In the genomic region with DNA sequence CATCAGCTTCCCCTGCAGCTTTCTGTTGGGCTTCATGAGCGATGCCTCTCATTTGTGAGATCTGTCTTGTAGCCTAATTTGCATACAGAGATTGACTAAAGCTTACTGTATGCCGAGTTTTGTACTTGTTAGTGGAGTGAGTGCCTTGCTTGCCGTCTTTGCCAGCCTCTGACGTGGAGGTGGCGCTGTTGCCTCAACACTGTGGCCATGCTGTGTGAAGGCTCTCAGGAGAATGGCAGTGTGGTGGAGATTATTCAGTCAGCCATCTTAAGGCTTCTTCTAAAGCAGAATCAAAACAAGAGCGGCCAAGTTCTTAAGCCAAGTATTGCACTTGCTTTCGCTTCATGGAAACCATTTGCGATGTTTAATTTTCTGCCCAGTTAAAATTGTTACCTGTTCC, we compare ENCODE assay signal across 8 mouse cellular contexts. TPM values are rescaled to one million over a fixed set of nuclear protein-coding genes. Genes with fewer than 3 reads are reported as not detected.
DNase-seq lines count a peak whose midpoint lies in the region; TF ChIP-seq lines count a peak whose summit lies in the region.

No protein-coding gene starts in this region.

- dilution Hi-C loops in CH12.LX (cut with MboI; ENCODE audit: extremely low pct_ligation_motif_present, extremely low pct_unique_long_range_greater_than_20kb, low sequenced_read_pairs), result no loop called here

- no peaks in the 10 kb centered on the region for H3K36me3 ChIP-seq in CH12.LX (replicated peaks in 1 of 2; ENCODE audit: control insufficient read depth in 1 of 2, insufficient read depth in 1 of 2, low read length in 1 of 2)

- no peaks in the 10 kb centered on the region for H3K27me3 ChIP-seq in CH12.LX (replicated peaks)

- no peak overlapping the region for H3K4me2 ChIP-seq in CH12.LX (ENCODE audit: insufficient read depth, low read depth, poor library complexity, severe bottlenecking)

- 0 out of 2 replicates have a peak, but pooled peaks have one; percentile 27 for TF ChIP-seq POLR2A in CH12.LX (IDR thresholded peaks at IDR 0.05; ENCODE audit: low read depth, low read length)
- TF ChIP-seq POLR2A in embryonic fibroblast, embryonic 13.5 days (IDR thresholded peaks at IDR 0.05; ENCODE audit: low read depth, low read length), result no peak

- no peaks in the 10 kb centered on the region for H3K79me2 ChIP-seq in CH12.LX (replicated peaks; ENCODE audit: control insufficient read depth, extremely low read depth, insufficient read depth, poor library complexity, severe bottlenecking)

- intact Hi-C loops in gastrocnemius, adult 2 months (cut with DNase I), result no loop called here
- intact Hi-C loops in left cerebral cortex, adult 2 months (cut with DNase I), result no loop called here

- in situ Hi-C loops in CH12.LX (cut with MboI; ENCODE audit: low pct_ligation_motif_present, low pct_unique_long_range_greater_than_20kb, low sequenced_read_pairs), result loop anchor here (10.0 kb wide), 1 partner anchor 54 kb away; no protein-coding TSS in a partner anchor

- DNase-seq in gastrocnemius, adult 2 months, result peak; percentile 51
- DNase-seq in gastrocnemius, postnatal 4 days (ENCODE audit: low spot score in 2 of 2), result no peak
- peak; percentile 87 for DNase-seq in CH12.LX (ENCODE audit: extremely low read depth)
- DNase-seq in left cerebral cortex, adult 2 months (ENCODE audit: extremely low spot score in 1 of 2, low spot score in 2 of 2), result peak in 1 of 2 experiments; percentile 33
- peak; percentile 12 to 43 for DNase-seq in thymus, postnatal 10 days (ENCODE audit: low spot score in 2 of 2)
- no peak for DNase-seq in urinary bladder, postnatal 14 days (ENCODE audit: low spot score)
- no peak for DNase-seq in gastrocnemius, postnatal 25 days

- H3K27ac ChIP-seq in gastrocnemius, adult 2 months, result no peak overlapping the region
- no peak overlapping the region for H3K27ac ChIP-seq in CH12.LX (ENCODE audit: insufficient read depth, low read depth)
- H3K27ac ChIP-seq in embryonic fibroblast, embryonic 13.5 days (ENCODE audit: insufficient read depth, low read length), result peak overlapping the region; percentile 1; the same call in 1 of the 2 replicates
- H3K27ac ChIP-seq in left cerebral cortex, adult 2 months, result no peak overlapping the region; the same call in 1 of the 2 replicates

- peaks cover 4 to 12% of the 10 kb centered on the region in 2 experiments; a peak in 2 of 4 replicates for H3K4me1 ChIP-seq in CH12.LX (ENCODE audit: control insufficient read depth in 1 of 2, insufficient read depth in 2 of 2)
- peaks cover 13% of the 10 kb centered on the region for H3K4me1 ChIP-seq in embryonic fibroblast, embryonic 13.5 days (ENCODE audit: control insufficient read depth, insufficient read depth, low read length)

- no peak overlapping the region for H3K9ac ChIP-seq in CH12.LX (ENCODE audit: insufficient read depth, low read depth)

- peak; percentile 99 for TF ChIP-seq RAD21 in CH12.LX (IDR thresholded peaks at IDR 0.05; ENCODE audit: low read depth, low read length)

- no peak for TF ChIP-seq EP300 in CH12.LX (IDR thresholded peaks at IDR 0.05; ENCODE audit: low read length)

- peak; percentile 43 for TF ChIP-seq CTCF in gastrocnemius, adult 2 months (IDR thresholded peaks at IDR 0.05)
- TF ChIP-seq CTCF in CH12.LX (conservative IDR thresholded peaks at IDR 0.05 in 1 of 2, IDR thresholded peaks at IDR 0.05 in 1 of 2; ENCODE audit: low read depth in 2 of 2, low read length in 2 of 2), result peak; percentile 54 to 99
- peak; percentile 81; the same call in 1 of the 2 replicates for TF ChIP-seq CTCF in embryonic fibroblast, embryonic 13.5 days (IDR thresholded peaks at IDR 0.05; ENCODE audit: borderline replicate concordance, insufficient read depth, low read length)
- TF ChIP-seq CTCF in left cerebral cortex, adult 2 months (IDR thresholded peaks at IDR 0.05), result peak; percentile 48

- H3K9me3 ChIP-seq in CH12.LX (replicated peaks; ENCODE audit: low read length), result no peaks in the 10 kb centered on the region

- H3K4me3 ChIP-seq in gastrocnemius, adult 2 months, result no peak overlapping the region
- no peak overlapping the region for H3K4me3 ChIP-seq in CH12.LX (replicated peaks in 1 of 3; ENCODE audit: low read depth in 2 of 3, low read length in 2 of 3, poor library complexity in 1 of 3)
- H3K4me3 ChIP-seq in embryonic fibroblast, embryonic 13.5 days (ENCODE audit: insufficient read depth, low read length), result no peak overlapping the region
- H3K4me3 ChIP-seq in left cerebral cortex, adult 2 months, result no peak overlapping the region

TF ChIP-seq in CH12.LX, 34 proteins besides CTCF, POLR2A, EP300 and RAD21:
- TF ChIP-seq HCFC1 (IDR thresholded peaks at IDR 0.05; ENCODE audit: low read depth, low read length), result peak; percentile 13; the same call in 1 of the 2 replicates
- TF ChIP-seq NRF1 (IDR thresholded peaks at IDR 0.05; ENCODE audit: low read depth, low read length), result 0 out of 2 replicates have a peak, but pooled peaks have one; percentile 19
- TF ChIP-seq SIN3A (IDR thresholded peaks at IDR 0.05; ENCODE audit: low read length), result 0 out of 2 replicates have a peak, but pooled peaks have one; percentile 28
- no peak for TF ChIP-seq E2F4 (IDR thresholded peaks at IDR 0.05; ENCODE audit: insufficient replicate concordance, low read depth, low read length)
- no peak for TF ChIP-seq MAZ (IDR thresholded peaks at IDR 0.05; ENCODE audit: low read depth, low read length)
- TF ChIP-seq TBP (conservative IDR thresholded peaks at IDR 0.05; ENCODE audit: low read depth, low read length), result no peak
- TF ChIP-seq USF2 (conservative IDR thresholded peaks at IDR 0.05; ENCODE audit: low read depth, low read length), result no peak
- TF ChIP-seq JUN (IDR thresholded peaks at IDR 0.05; ENCODE audit: insufficient read depth, low read depth, low read length), result no peak; the same call in 1 of the 2 replicates
- TF ChIP-seq MXI1 (IDR thresholded peaks at IDR 0.05; ENCODE audit: low read depth, low read length), result no peak
- no peak for TF ChIP-seq KAT2A (IDR thresholded peaks at IDR 0.05; ENCODE audit: insufficient replicate concordance, low read length)
- no peak for TF ChIP-seq ZMIZ1 (IDR thresholded peaks at IDR 0.05; ENCODE audit: low read depth, low read length)
- no peak for TF ChIP-seq UBTF (IDR thresholded peaks at IDR 0.05; ENCODE audit: low read depth, low read length)
- no peak for TF ChIP-seq CHD1 (IDR thresholded peaks at IDR 0.05; ENCODE audit: low read depth, low read length)
- peak; percentile 36; the same call in 1 of the 2 replicates for TF ChIP-seq MEF2A (IDR thresholded peaks at IDR 0.05; ENCODE audit: borderline replicate concordance, low read depth, low read length)
- peak; percentile 30; the same call in 1 of the 2 replicates for TF ChIP-seq NELFE (IDR thresholded peaks at IDR 0.05; ENCODE audit: low read depth, low read length)
- peak; percentile 96 for TF ChIP-seq SMC3 (IDR thresholded peaks at IDR 0.05; ENCODE audit: low read depth, low read length)
- no peak for TF ChIP-seq JUND (conservative IDR thresholded peaks at IDR 0.05; ENCODE audit: low read depth, low read length)
- peak; percentile 71; the same call in 1 of the 2 replicates for TF ChIP-seq MAX (IDR thresholded peaks at IDR 0.05; ENCODE audit: low read length)
- TF ChIP-seq ZC3H11A (IDR thresholded peaks at IDR 0.05; ENCODE audit: low read depth, low read length), result peak; percentile 65
- TF ChIP-seq IRF4 (IDR thresholded peaks at IDR 0.05; ENCODE audit: low read depth, low read length), result peak; percentile 43; the same call in 1 of the 2 replicates
- TF ChIP-seq POLR2AphosphoS2 (IDR thresholded peaks at IDR 0.05; ENCODE audit: low read depth, low read length), result no peak
- TF ChIP-seq MYC (IDR thresholded peaks at IDR 0.05; ENCODE audit: low read depth, low read length), result peak; percentile 95
- no peak for TF ChIP-seq TCF12 (IDR thresholded peaks at IDR 0.05; ENCODE audit: low read depth, low read length)
- no peak for TF ChIP-seq BHLHE40 (IDR thresholded peaks at IDR 0.05; ENCODE audit: low read depth, low read length)
- TF ChIP-seq ETS1 (conservative IDR thresholded peaks at IDR 0.05; ENCODE audit: low read depth, low read length), result no peak

RNA-seq across cellular contexts. Expression of a gene that starts 59.6 kb away (rescaled TPM):
- 10 to 100 TPM; 12.3 to 28.6 TPM for total RNA-seq in gastrocnemius, adult 2 months (2021)
- 10 to 100 TPM; 68.5 to 69.7 TPM for total RNA-seq in gastrocnemius, postnatal 4 days (2021)
- 0.38 and 0.46 TPM in 2 replicates for total RNA-seq in CH12.LX (2012; rRNA removed)
- total RNA-seq in CH12.LX (2014; rRNA removed), result 0.62 and 1.1 TPM in 2 replicates
- 2.7 and 3.1 TPM in 2 replicates for polyA plus RNA-seq in CH12.LX (2012; ENCODE audit: insufficient read length, low read depth)
- polyA plus RNA-seq in embryonic fibroblast, embryonic 13.5 days (2011; ENCODE audit: insufficient read length, low read depth, missing spikeins), result 459 and 533 TPM in 2 replicates
- 100 to 1,000 TPM; 219 to 221 TPM for total RNA-seq in left cerebral cortex, adult 2 months (2021)
- total RNA-seq in gastrocnemius, postnatal 25 days (2021), result 10 to 100 TPM; 18.7 to 20.5 TPM

Comparison
In these comparisons a context has a peak if more than half of its experiments do, and no peak if none do; other contexts are left out.
1. DNase-seq: peak in gastrocnemius, adult 2 months (single experiment), CH12.LX (single experiment) and thymus, postnatal 10 days (2 of 2); none in gastrocnemius, postnatal 4 days (0 of 2), urinary bladder, postnatal 14 days (single experiment) and gastrocnemius, postnatal 25 days (single experiment).
2. RNA of a gene that starts 59.6 kb away (total RNA-seq): 219 to 221 TPM in left cerebral cortex, adult 2 months, 68.5 to 69.7 TPM in gastrocnemius, postnatal 4 days, 12.3 to 28.6 TPM in gastrocnemius, adult 2 months and 18.7 to 20.5 TPM in gastrocnemius, postnatal 25 days; 0.38 to 1.1 TPM in CH12.LX; every median in the first group is over 4 times any median in the second.
3. Peak in every context shown above with its lines, with median percentiles within 50 percentile points of each other: CTCF ChIP-seq.